Mouse (Mus musculus): Measurements from ENCODE around the gene Ccdc158.
A peak's percentile ranks its signal among the peaks of the same experiment; 100 is the strongest.

The Ccdc158 gene

GRCm38 (mm10) chr5:92596865-92597264 is 78.2 kb downstream of the Ccdc158 start:
- no peak for DNase-seq

- DNase-seq, result no peak
Observed at GRCm38 (mm10) chr5:92595026-92595425, 80.0 kb downstream of the Ccdc158 start.

GRCm38 (mm10) chr5:92585932-92586331 is 89.1 kb downstream of the Ccdc158 start:
- peak; percentile 5 to 8 for DNase-seq

GRCm38 (mm10) chr5:92579559-92579958 is 95.5 kb downstream of the Ccdc158 start:
- no peak for DNase-seq

GRCm38 (mm10) chr5:92571232-92571631 is 103.8 kb downstream of the Ccdc158 start:
- DNase-seq, result no peak

- DNase-seq, result no peak
Observed at GRCm38 (mm10) chr5:92562002-92562401, 113.1 kb downstream of the Ccdc158 start.

GRCm38 (mm10) chr5:92560201-92560600 is 114.9 kb downstream of the Ccdc158 start:
- no peak for DNase-seq
